Mouse (Mus musculus) CD4-positive, CD25-positive, alpha-beta regulatory T cell, adult 2 months (primary cell): ENCODE measurements around the gene Sema3c.

Experiments
- DNase-seq: peaks from one replicate; pipeline ENCODE4 v3.0.0-alpha.2; 2012; ENCODE audit warnings: low read depth, low spot score

Gene Sema3c

DNA sequence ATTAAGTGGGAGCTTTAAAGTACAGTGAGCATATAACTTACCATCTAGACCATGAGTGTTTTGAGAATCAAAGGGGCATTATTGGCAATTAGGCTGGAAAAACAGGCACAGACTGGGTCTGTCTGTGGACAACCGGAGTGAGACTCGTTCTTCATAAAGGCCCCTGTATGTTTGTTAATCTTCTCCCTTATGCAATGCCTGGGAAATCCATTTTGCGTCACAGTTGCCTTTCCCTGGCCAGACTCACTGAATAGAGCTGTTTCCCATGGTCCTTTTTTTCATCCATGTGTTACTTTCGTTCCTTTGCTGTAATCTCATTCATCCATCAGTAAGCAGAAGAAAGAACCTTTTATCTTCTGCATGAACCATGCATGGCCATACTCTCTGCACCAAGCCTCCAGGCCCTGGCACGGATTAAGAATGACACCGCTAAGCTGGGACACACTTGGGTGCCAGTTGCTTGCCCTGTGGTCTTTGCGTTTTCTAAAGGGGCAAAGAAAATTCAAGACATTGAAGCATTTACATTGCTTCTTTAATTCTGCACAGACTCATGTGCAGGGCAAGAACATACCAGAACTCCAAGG is 73.7 kb downstream of the Sema3c start:
- no peak for DNase-seq

DNA sequence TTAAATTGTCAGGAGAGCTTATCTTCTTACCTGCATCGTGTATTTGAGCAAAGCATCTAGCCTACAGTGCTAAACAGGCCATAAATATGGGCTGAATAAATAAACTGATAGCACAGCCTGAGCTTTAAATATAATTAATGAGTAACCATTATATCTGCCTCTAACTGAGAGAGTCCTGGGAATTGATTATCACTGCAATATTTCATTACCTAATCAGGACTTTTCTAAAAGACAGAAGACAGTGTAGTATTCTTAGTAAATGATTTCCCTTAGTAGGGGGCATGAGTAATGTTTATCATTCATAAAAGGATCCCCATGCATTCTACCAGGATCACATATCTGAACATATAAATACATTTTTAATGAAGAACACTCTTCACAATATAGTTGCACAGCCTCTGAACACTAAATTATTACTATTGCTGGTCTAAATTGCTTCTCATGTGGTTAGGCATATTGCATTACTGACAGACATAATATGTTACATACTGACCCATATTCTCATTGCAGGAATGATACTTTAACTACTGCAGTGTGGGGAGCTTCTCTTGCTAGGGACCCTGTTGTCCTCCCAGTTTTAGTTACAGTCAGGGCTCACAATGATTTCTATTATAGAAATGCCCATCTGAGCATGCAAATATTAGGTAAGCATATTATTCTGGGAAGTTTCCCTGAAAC is 74.9 kb downstream of the Sema3c start:
- DNase-seq, result no peak

DNA sequence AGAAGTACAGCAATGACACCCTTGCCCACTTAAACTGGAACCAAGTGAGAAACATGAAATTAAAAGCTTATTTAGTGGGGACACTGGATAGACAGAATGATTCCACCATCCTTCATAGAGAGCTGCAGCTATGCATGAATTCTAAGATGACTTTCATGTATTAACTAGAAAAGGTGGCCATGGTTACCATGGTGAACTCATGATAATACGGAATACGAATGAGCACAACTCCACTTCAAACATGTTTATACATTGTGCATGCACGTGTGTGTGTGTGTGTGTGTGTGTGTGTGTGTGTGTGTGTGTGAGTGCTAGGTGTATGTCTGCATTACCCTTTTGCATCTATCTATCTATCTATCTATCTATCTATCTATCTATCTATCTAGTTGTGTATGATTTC is 87.1 kb downstream of the Sema3c start:
- DNase-seq, result no peak

DNA sequence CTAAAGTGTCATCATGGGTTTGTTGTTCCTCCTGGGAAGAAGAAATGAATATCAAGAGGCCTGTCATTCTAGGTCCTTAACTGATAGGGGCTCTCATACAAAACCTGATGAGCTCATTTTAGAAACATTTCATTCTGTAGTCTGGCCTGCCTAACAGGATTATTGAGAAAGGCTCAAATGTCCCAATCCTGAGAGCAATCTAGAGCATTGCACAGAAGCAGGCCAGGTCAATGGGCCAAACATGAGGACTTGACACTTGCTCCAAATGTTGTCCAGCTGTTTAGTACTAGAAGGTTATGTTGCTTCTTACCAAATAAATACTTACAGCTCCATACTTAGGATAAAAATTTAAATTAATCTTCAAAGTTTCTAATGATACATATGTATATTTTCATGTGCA is 97.3 kb downstream of the Sema3c start:
- DNase-seq, result no peak

DNA sequence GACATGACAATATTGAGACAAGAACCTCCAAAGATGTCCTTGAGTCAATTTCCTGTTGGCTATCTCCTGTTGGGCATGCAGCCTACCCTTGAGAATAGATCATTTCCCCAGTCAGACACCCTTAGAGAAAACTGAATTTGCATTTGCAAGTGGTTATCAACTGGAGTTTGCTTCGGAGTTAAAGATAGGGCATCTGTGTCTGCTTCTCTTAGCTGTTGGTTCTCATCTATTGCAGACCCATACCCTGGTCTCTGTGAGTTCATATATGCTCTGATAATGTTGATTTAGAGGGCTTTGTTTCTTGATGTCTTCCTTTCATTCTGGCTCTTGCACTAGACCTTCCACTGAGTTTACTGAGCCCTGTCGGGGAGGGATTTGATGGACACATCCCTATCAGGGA is 106.8 kb downstream of the Sema3c start:
- no peak for DNase-seq

DNA sequence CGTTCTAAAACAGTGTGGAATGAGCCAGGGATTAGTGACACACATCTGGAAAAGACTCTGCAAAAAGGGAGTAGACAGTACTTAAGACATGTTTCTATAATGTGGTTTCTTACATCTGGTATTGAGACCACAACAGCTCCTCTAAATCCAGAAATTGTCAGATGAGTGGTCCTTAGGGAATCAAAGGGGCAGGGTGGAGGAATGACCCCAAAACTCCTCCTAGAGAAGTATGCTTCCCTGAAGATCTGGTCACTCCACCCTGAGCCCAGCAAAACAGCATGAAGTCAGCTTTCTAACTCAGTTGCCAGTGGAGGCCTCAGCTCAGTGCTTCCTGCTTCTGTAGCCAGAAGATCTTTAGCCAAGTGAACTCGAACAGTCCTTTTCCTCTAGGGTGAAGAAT is 115.0 kb downstream of the Sema3c start:
- no peak for DNase-seq

DNA sequence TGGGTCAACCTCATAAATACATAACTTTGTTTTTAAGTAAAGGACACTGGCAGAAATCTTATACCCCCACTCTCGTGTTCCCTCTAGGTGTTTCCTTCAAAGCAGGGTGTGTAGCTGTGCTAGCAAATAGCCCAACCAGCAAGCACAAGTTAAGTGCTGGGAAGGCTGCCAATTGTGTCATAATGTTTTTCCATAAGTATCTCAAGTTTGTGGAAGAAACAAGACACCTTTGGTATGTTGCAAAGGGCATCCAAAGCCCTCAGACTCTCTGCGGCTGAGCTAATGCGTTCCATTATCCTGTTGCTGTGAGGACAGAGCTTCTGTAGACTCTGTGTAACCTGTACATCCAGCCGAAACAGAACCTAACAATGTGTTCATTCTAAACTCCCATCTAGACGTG is 115.5 kb downstream of the Sema3c start:
- no peak for DNase-seq

DNA sequence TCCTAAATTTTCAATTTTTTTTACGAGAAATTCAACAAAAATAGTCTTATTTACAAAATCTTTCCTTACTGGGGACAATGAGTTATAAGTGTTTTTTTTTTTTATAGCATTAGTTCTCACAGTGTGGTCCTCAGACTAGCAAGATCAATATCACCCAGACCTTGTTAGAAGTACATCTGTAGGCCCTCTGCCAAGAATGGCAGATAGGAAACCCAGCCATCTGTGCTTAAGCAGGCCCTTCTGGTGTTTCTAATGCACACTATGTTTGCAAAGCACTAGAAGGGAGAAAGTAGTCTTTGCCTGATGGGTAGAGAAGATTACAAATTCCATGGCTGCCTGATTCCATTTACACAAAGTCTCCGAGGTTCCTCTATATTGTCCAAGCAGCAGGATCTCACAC is 121.3 kb downstream of the Sema3c start:
- DNase-seq, result no peak

DNA sequence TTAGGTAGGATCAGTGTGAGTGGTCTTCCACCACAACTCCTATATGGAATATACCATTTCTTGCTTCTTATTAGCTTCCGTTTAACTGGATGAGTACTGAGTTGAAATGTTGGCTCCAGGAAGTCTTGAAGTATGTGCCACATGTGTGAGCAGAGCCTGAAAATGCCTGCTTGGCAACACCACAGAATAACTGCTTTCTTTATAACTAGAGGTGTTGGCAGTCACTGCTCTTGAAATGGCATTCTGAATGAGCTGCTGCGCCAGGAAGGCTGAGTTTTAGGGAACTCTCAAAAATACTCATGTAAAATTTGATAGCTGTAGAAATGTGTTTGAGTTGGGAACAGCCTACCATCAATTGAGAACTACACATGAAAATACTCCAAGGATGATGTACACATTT is 124.8 kb downstream of the Sema3c start:
- no peak for DNase-seq

DNA sequence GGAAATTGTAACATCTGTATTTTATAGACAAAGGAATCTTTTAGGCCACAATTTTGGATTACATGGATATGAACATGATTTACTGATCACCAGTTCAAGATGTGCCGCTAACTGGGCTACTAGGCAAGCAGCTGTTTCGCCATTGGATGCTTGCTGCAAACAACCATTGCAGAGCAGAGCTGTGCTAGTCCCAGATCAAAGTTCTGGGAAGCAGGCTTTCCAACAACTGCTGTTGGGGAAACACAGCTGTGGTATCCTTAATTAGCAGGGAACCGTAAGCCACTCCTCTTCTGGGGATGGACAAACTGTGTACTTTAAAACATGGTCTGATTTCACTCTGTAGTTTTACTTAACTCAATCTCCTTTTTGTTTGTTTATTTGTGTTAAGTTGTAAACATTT is 130.1 kb downstream of the Sema3c start:
- no peak for DNase-seq

DNA sequence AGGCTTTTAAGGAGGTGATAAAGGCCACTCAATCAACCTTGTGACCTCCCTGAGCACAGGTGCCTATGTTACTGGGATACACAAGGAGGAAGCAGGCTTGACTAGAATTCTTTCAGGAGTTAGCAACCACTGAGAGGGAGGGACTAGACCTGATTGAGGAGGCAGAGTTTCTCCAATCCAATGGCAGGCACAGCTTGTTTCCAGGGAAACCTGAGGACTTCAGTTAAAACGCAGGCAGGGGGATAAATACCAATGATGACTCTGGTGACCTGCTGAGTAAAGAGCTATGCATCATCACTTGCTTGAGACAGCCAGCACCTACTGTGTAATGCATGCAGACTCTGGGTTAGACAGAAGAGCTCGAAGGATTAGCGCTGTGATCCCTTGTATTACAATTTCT is 133.0 kb downstream of the Sema3c start:
- no peak for DNase-seq

DNA sequence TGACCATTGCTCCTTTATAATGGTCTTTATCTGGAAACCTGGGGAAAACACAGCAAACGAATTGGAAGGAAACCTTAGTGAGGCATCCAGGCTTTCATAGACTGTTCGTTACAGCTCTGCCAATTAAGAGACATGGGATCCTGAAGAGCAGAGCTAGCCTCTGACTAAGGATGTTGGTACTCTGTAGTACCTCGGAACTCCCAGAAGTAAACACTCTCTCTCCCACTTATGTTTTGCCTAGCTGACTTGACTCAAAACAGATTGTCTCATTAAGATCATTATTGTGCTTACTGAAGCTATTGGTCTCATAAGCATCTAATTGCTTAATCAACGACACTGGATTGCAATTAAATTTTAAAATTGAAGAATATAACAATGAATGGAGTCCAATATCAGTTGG is 138.3 kb downstream of the Sema3c start:
- DNase-seq, result no peak

DNA sequence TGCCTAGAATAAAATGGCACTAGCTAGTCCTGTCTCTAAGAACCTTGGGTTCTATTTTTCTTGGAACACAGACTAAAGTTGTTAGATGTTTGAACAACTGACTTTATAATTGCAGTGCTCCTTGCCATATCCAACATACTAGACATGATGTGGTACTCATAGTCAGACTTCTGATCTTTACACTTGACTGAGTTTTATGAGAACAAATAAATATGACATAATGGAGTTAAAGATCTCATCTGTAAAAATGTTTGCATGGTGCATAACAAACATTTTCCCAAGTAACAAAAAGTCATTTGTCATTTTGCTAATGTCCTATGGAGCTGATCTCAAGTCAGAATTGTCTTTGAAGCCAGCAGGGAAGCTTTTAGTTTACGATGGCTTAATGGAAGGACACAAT is 141.1 kb downstream of the Sema3c start:
- DNase-seq, result no peak

DNA sequence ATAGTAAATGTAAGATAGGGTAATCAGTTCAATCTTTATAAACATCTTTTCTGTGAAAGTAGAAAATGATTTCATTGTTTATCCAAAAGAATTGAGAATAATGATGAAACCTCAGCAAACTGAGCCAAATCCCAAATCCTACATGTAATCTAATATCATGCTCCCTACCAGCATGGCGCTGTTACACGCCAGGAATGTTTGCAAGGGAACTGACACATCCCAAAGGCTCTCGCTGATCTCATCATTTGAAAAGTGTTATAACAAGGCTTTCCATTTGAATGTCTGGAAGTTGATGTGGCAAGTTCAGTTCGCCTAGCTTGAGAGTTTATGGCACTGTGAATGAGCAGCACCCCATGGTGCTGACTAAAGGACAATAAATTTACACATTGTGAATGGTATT is 145.9 kb downstream of the Sema3c start:
- DNase-seq, result no peak

DNA sequence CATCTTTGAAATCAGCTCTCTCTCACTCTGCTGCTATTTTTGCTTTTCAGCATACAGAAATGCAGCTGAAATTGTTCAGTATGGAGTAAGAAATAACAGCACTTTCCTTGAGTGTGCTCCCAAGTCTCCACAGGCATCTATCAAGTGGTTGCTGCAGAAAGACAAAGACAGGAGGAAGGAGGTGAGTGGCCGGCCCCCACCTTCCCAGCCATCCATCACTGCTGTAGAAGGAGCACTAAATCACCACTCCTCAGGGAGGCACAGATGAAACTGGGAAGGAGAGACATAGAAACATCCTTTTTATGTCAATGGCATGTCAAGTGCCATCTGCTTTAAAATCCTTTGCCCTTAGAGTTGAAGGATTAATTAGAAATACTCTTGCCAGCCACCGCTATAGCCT is 149.9 kb downstream of the Sema3c start:
- DNase-seq, result no peak

DNA sequence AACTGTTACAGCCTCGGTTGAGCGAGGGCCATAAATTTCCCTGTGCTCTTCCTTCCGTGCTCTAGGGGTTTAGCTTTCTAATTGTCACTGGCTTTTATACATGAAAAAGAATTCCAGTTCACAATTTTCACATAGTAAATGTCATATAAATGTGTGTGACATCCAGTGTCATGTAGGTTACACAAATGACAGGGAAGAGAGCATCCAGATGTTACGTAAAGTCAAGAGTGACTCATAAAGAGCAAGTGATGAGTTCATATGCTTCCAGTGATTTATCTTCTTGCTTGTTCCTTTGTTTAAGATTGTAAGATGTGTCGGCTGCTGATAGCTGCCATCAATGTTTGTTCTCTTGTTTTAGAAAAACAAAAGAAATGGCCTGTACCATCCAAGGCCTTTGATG is 154.0 kb downstream of the Sema3c start:
- DNase-seq, result no peak

DNA sequence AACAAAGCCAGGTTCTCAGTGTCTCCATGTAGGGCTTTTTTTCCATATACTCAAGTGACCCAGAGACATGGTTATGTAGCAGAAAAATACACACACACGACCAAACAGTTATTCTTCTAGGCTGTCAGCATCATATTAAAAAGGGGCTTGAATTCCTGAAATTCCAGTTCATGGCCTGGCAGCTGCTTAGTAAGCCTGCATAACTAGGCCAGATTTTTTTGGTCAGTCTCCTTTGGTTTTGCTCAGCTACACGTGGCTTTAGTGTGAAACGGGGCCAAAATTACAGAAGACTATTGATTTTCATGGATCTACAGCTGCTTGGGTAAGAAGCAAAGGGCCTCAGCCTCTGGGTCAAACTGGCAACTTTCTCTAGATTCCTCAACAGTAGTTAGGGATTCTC is 165.7 kb downstream of the Sema3c start:
- no peak for DNase-seq

DNA sequence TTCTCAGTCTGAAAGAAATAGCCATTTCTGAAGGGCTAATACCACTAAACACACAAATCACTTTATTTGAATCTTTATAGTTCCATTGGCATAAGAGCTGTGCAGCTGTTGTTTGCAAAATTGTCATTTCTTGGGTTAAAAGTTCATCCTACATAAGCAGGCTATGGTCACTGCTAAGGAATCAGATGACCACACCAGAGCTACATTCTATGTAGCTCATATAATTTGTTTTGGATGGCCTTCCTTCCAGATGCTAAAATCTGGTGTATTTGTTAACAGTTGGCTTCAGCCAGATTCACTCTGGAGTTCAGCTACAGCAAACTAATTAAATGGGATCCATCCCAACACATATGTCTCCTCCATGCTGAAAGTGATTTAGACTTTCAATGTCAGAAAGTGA is 172.4 kb downstream of the Sema3c start:
- DNase-seq, result no peak

DNA sequence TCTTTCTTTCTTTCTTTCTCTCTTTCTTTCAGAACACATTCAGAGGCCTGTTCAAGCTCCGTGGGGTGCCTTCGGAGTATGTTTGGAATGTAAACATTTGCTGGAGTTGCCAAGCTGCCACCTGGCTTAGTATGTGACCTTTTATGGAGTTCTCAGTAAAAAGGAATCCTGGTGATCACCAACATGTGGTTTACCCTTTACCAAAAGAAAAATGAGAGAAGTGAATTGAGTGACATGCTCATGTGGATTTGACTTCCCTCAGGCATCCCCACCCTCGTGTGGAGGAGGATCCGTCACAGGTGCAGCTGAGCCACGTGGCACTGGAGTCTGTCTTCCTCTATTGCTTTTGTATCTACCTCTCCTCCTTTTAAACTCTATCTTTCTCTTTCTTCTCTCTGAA is 173.1 kb downstream of the Sema3c start:
- DNase-seq, result no peak

DNA sequence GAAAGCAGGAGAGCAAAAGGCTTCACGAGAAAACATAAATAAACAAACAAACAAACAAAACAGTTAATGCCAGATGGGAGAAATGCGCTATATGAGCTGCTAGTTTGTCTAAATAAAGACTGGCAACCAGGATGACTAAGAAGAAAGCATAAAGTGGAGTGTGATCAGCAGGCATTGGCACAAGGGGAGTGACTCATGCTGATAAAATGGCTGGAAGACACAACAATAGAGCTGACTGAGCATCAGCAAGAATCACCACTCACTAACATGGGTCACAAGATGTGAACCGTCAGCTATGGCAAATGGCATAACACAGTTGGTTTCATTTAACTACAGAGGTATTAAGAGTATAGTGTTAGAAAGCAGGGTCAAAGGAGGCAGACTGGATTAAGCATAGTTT is 174.2 kb downstream of the Sema3c start:
- DNase-seq, result no peak

DNA sequence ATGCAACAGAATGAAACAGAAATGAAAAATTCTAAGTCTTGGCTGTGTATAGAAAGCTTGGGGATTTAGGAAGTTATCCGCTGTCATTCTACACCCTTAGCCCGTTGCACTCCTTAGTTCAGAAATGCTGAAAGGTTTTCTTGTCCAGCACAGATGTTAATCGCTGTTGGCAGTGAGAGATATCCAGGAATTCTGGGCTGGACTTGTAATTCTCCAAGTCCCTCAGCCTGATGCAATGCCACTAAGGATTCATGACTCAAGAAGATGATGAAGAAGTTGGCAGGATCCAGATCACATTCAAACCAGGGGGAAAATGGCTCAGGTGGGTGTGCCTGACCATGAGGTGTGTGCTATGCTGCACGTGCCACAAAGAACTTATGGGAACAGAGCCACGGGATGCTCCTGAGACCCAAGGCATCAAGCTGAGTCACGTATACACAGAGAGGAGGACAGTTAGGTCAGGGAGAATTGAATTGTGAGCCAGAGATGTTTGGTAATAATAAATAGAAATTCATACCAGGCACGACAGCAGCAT is 179.5 kb downstream of the Sema3c start:
- DNase-seq, result no peak

DNA sequence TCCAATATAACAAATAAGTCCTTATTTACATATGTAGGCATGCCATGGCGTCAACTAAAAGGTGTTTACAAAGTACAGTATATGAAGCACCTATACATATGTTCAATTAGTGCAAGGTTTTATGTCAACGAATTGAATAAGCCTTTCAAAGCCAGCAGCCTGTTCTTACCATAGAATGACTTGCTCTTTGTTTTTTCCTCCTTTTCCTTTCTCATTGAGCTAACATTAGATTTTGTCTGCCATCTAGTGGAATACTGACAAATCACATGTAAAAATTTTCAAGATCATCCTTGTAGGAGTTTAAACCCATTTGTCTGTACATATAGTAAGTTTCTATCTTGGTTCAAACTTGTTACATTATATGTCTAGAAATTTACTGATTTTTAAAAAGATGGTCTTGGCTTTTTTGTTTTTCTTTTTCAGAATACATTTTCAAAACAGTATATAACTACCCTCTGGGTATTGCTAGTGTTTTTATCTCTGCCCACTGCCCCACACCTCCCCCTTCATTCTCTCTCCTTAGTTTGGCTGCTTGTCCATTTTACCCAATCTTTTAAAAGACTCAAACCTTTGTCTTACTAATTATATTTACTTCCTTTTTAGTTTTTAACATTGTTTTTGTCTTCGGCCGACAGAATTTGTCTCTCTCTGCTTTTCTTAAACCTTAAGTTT is 192.1 kb downstream of the Sema3c start:
- no peak for DNase-seq

DNA sequence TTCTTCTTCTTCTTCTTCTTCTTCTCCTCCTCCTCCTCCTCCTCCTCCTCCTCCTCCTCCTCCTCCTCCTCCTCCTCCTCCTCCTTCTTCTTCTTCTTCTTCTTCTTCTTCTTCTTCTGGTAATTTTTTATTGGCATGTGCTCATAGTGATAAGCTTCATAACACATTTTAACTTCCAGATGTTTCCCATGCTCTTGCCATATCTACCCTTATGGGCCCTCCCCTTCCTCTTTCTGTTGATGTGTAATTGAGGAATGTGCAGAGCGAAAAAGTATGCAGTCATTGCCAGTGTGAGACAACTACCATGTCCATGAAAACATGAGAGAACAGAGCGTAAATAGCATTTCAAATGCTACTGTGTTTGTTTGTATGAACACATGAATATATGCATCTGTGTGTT is 196.2 kb downstream of the Sema3c start:
- no peak for DNase-seq
